ENCODE assay signal across 7 mouse cellular contexts in genomic region chr6:134219358-134219757, GRCm38 (mm10).
DNase-seq lines count a peak whose midpoint lies in the region; ATAC-seq and TF ChIP-seq lines count a peak whose summit lies in the region.

No protein-coding gene starts in this region.

- H3K9me3 ChIP-seq in limb, embryonic 14.5 days (ENCODE audit: control insufficient read depth, low read length), result no peaks in the 10 kb centered on the region
- H3K9me3 ChIP-seq in limb, embryonic 10.5 days (replicated peaks), result no peaks in the 10 kb centered on the region

- H3K4me3 ChIP-seq in limb, embryonic 14.5 days (replicated peaks; ENCODE audit: low read length), result no peak overlapping the region
- no peak overlapping the region for H3K4me3 ChIP-seq in limb, embryonic 10.5 days

- 45% methylated on average over 6 of the region's 6 CpGs for WGBS in limb, embryonic 14.5 days
- WGBS in limb, embryonic 10.5 days, result 62% methylated on average over 6 of the region's 6 CpGs

- H3K4me2 ChIP-seq in limb, embryonic 14.5 days (replicated peaks; ENCODE audit: low read depth, low read length, severe bottlenecking), result no peak overlapping the region

- H3K4me1 ChIP-seq in limb, embryonic 14.5 days (ENCODE audit: control insufficient read depth, insufficient read depth, low read length), result peaks cover 14% of the 10 kb centered on the region
- no peaks in the 10 kb centered on the region for H3K4me1 ChIP-seq in limb, embryonic 10.5 days

- no peaks in the 10 kb centered on the region; the same call in none of the 2 replicates for H3K36me3 ChIP-seq in limb, embryonic 14.5 days (ENCODE audit: control insufficient read depth, insufficient read depth, low read length)
- H3K36me3 ChIP-seq in limb, embryonic 10.5 days, result peaks cover 19% of the 10 kb centered on the region; the same call in 1 of the 2 replicates

- no peak overlapping the region for H3K27ac ChIP-seq in limb, embryonic 14.5 days (replicated peaks; ENCODE audit: low read depth, low read length)
- H3K27ac ChIP-seq in limb, embryonic 10.5 days, result no peak overlapping the region

- peak; percentile 54 for DNase-seq in limb, embryonic 14.5 days (ENCODE audit: low spot score)
- DNase-seq in limb, embryonic 10.5 days (ENCODE audit: low spot score), result no peak
- peak; percentile 62 to 72 for DNase-seq in frontal cortex, postnatal 10 days (ENCODE audit: low spot score in 2 of 2)
- peak; percentile 50 to 67 for DNase-seq in kidney, postnatal 25 days
- DNase-seq in right cerebral cortex, adult 18-20 months, result peak; percentile 84
- DNase-seq in thymus, postnatal 36 days, result no peak

- H3K9ac ChIP-seq in limb, embryonic 14.5 days (ENCODE audit: low read depth, low read length, severe bottlenecking), result no peak overlapping the region

- ATAC-seq in limb, embryonic 14.5 days (ENCODE audit: low FRiP score, low read depth), result no peak
- ATAC-seq in erythroblast, adult 5-6 weeks (replicated peaks; ENCODE audit: low FRiP score, poor library complexity, severe bottlenecking), result no peak

- no peaks in the 10 kb centered on the region for H3K27me3 ChIP-seq in limb, embryonic 14.5 days (ENCODE audit: control insufficient read depth, insufficient read depth, low read length)
- no peaks in the 10 kb centered on the region for H3K27me3 ChIP-seq in limb, embryonic 10.5 days (ENCODE audit: low read depth, poor library complexity, severe bottlenecking)

- no peak for TF ChIP-seq POLR2A in limb, embryonic 14.5 days (IDR thresholded peaks at IDR 0.05; ENCODE audit: borderline replicate concordance, extremely low read depth, insufficient read depth, insufficient read length)

Comparison
In these comparisons a context has a peak if more than half of its experiments do, and no peak if none do; other contexts are left out.
1. DNase-seq: peak in limb, embryonic 14.5 days (single experiment), frontal cortex, postnatal 10 days (2 of 2), kidney, postnatal 25 days (2 of 2) and right cerebral cortex, adult 18-20 months (single experiment); none in limb, embryonic 10.5 days (single experiment) and thymus, postnatal 36 days (0 of 2).